In the genomic region with DNA sequence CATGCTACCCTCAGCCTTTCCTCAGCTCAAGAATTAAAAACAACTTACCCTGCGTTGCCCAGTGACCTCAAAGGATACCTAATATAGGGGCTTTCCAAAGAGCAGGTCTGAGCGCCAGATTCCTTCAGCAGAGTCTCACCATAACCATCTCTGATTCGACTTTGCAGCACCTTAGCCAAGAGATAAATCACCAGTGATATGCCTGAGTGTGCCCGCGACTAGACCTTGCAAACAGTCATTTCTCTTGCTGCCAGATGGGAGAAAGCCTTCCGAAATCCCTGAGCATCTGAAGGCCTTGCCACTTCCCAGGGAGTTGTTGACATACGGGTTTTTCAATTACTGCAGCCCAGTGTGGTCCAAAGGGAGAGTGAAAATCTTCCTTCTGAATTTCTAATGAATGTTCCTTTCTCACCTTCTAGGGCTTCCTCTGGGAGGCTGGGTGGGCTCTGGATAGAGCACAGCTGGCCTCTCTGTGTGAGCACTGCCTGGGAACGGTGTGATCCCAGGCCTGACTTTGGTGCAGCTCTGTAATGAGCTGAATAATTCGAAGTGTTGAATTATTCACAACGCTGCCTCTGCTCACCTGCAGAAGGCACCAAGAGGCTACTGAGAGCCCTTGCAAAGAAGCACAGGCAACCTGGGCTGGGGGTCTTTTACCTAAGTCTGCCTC, we compare ENCODE assay signal across 10 mouse cellular contexts.
A peak's percentile ranks its signal among the peaks of the same experiment; 100 is the strongest.
DNase-seq lines count a peak whose midpoint lies in the region; ATAC-seq and TF ChIP-seq lines count a peak whose summit lies in the region.
"Had no signal": no experiment of that assay in that cellular context is flagged by ENCODE, and none has a peak within 500 bp of the region (broad histone marks: within the 10 kb centered on the region; RNA-seq: fewer than 3 reads in every experiment).

No protein-coding gene starts in this region.

- peak; percentile 52; the same call in 1 of the 2 replicates for ATAC-seq in forebrain, embryonic 14.5 days
- no peak for ATAC-seq in forebrain, embryonic 11.5 days (replicated peaks; ENCODE audit: low FRiP score)
- ATAC-seq in hindbrain, postnatal 0 days = peak; percentile 45; the same call in 1 of the 2 replicates
- ATAC-seq: lung, postnatal 0 days had no signal

- no peak overlapping the region for H3K27ac ChIP-seq in forebrain, embryonic 14.5 days (ENCODE audit: low read depth, low read length)
- H3K27ac ChIP-seq in forebrain, embryonic 11.5 days (ENCODE audit: low read depth, low read length) = no peak overlapping the region
- H3K27ac ChIP-seq in hindbrain, postnatal 0 days = peak overlapping the region; percentile 11; the same call in 1 of the 2 replicates
- H3K27ac ChIP-seq: stomach, postnatal 0 days had no signal

- H3K4me3 ChIP-seq in forebrain, embryonic 14.5 days (ENCODE audit: low read depth, low read length) = no peak overlapping the region
- H3K4me3 ChIP-seq in forebrain, embryonic 11.5 days (ENCODE audit: low read depth, low read length) = no peak overlapping the region
- no peak overlapping the region for H3K4me3 ChIP-seq in hindbrain, postnatal 0 days (ENCODE audit: low read length)

- peak; percentile 14 for DNase-seq in forebrain, embryonic 14.5 days (ENCODE audit: low spot score)
- no peak for DNase-seq in forebrain, embryonic 11.5 days (ENCODE audit: low spot score)
- peak; percentile 28 for DNase-seq in adrenal gland, postnatal 10 days
- peak; percentile 23 for DNase-seq in cerebellum, adult 8-10 months
- DNase-seq in hindbrain, postnatal 0 days (ENCODE audit: low spot score) = peak; percentile 37
- no peak for DNase-seq in urinary bladder, postnatal 25 days (ENCODE audit: low spot score)
- no peak for DNase-seq in lung, postnatal 25 days (ENCODE audit: low spot score)
- no peak for DNase-seq in testis, postnatal 14 days (ENCODE audit: low spot score)

- no peak overlapping the region for H3K4me2 ChIP-seq in forebrain, embryonic 14.5 days (ENCODE audit: low read length)
- no peak overlapping the region for H3K4me2 ChIP-seq in forebrain, embryonic 11.5 days (ENCODE audit: low read depth, low read length, severe bottlenecking)
- H3K4me2 ChIP-seq in hindbrain, postnatal 0 days (ENCODE audit: low read depth, low read length) = no peak overlapping the region

- no peaks in the 10 kb centered on the region for H3K36me3 ChIP-seq in forebrain, embryonic 14.5 days (ENCODE audit: control insufficient read depth, insufficient read depth, low read length)
- H3K36me3 ChIP-seq in forebrain, embryonic 11.5 days (ENCODE audit: control insufficient read depth, insufficient read depth, low read length) = no peaks in the 10 kb centered on the region
- H3K36me3 ChIP-seq in hindbrain, postnatal 0 days (ENCODE audit: insufficient read depth, low read length) = no peaks in the 10 kb centered on the region

- no peaks in the 10 kb centered on the region for H3K4me1 ChIP-seq in forebrain, embryonic 14.5 days (ENCODE audit: control insufficient read depth, insufficient read depth, low read length)
- no peaks in the 10 kb centered on the region for H3K4me1 ChIP-seq in forebrain, embryonic 11.5 days (replicated peaks; ENCODE audit: control insufficient read depth, insufficient read depth, low read length)
- H3K4me1 ChIP-seq in hindbrain, postnatal 0 days (ENCODE audit: insufficient read depth, low read length) = peaks cover 8% of the 10 kb centered on the region; the same call in 1 of the 2 replicates

- no peak overlapping the region for H3K9ac ChIP-seq in forebrain, embryonic 14.5 days (ENCODE audit: low read length)
- H3K9ac ChIP-seq in forebrain, embryonic 11.5 days (ENCODE audit: low read length) = no peak overlapping the region
- H3K9ac ChIP-seq in hindbrain, postnatal 0 days (replicated peaks; ENCODE audit: low read length) = no peak overlapping the region

- 43% methylated on average over 10 of the region's 10 CpGs for WGBS in forebrain, embryonic 14.5 days
- WGBS in forebrain, embryonic 11.5 days = 45% methylated on average over 10 of the region's 10 CpGs
- WGBS in hindbrain, postnatal 0 days = 34% methylated on average over 10 of the region's 10 CpGs

- no peaks in the 10 kb centered on the region for H3K27me3 ChIP-seq in forebrain, embryonic 14.5 days (replicated peaks; ENCODE audit: control insufficient read depth, insufficient read depth, low read length)
- no peaks in the 10 kb centered on the region for H3K27me3 ChIP-seq in forebrain, embryonic 11.5 days (ENCODE audit: control insufficient read depth, insufficient read depth, low read length)
- no peaks in the 10 kb centered on the region for H3K27me3 ChIP-seq in hindbrain, postnatal 0 days (ENCODE audit: insufficient read depth, low read length)

- 0 out of 2 replicates have a peak, but pooled peaks have one; percentile 6 for TF ChIP-seq CTCF in hindbrain, postnatal 0 days (IDR thresholded peaks at IDR 0.05; ENCODE audit: low read depth)

- H3K9me3 ChIP-seq in forebrain, embryonic 14.5 days (replicated peaks; ENCODE audit: control insufficient read depth, low read length) = no peaks in the 10 kb centered on the region
- no peaks in the 10 kb centered on the region for H3K9me3 ChIP-seq in forebrain, embryonic 11.5 days (ENCODE audit: control insufficient read depth, low read length)
- H3K9me3 ChIP-seq in hindbrain, postnatal 0 days (ENCODE audit: low read length) = no peaks in the 10 kb centered on the region

Comparison
In these comparisons a context has a peak if more than half of its experiments do, and no peak if none do; other contexts are left out.
1. DNase-seq: peak in forebrain, embryonic 14.5 days (single experiment), adrenal gland, postnatal 10 days (single experiment), cerebellum, adult 8-10 months (single experiment) and hindbrain, postnatal 0 days (single experiment); none in forebrain, embryonic 11.5 days (single experiment), urinary bladder, postnatal 25 days (single experiment), lung, postnatal 25 days (single experiment) and testis, postnatal 14 days (single experiment).